Mouse (Mus musculus) neutrophil, adult 59 days (primary cell): ENCODE data around the gene Slc35f4. TPM values are rescaled to one million over a fixed set of nuclear protein-coding genes. Genes with fewer than 3 reads are reported as not detected.

Experiments used
- total RNA-seq, 2 experiments: library from RNA; stranded (reverse); gene quantifications; 1 replicate in 1 of 2; 2 replicates in 1 of 2; pipeline ENCODE4 v1.2.4; 2023

Slc35f4 gene
- total RNA-seq, result not detected

DNA sequence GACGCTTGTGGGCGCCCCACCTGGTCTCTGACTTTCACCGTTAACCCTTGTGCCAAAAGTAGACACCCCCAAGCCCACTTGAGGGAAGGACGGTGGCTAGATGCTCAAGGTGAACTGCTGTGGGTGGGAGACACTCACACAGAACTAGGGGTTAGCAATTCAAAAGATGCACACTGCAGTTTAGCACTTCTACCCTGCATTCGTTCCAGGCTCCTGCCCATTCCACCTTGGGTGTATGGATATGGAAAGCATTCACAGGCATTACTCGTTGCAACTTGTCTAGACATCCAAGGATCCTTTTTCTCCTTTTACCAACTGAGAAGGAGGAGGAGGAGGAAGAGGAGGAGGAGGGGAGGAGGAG, at the start of gene Slc35f4:
Gene Slc35f4 (minus strand): TSS at position 116 of the 361 bp plus-strand sequence.

